Mouse (Mus musculus) CD4-positive helper T cell, adult 2 months (primary cell): Measurements from ENCODE around the gene Dmtf1.

Source experiments
- DNase-seq: peaks from one replicate; pipeline ENCODE4 v3.0.0-alpha.2; 2012; ENCODE audit warnings: low read depth, missing footprints, low spot score

The Dmtf1 gene

GRCm38 (mm10) chr5:9107296-9108089, 54.1 kb downstream of the Dmtf1 start:
- DNase-seq: peak; percentile 42

DNA sequence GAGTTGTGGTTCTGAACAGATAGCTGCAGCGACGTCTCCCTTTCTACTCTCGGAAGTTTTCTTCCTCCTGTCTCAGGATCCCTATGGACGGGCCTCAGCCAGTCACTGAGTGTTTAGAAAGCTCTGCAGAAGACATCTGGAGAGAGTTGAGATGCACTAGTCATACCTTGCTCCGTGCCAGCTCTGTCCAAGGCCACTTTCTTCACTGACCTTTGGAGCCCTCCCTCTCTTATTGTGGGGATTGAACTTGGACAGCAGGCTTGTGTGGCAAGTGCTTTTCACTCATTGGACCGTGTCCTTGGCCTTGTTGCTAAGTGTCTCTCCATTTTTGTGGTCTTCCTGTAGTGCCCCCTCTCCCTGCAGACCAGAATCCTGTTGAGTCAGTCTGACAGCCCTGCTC, 54.8 kb downstream of the Dmtf1 start:
- DNase-seq: no peak

DNA sequence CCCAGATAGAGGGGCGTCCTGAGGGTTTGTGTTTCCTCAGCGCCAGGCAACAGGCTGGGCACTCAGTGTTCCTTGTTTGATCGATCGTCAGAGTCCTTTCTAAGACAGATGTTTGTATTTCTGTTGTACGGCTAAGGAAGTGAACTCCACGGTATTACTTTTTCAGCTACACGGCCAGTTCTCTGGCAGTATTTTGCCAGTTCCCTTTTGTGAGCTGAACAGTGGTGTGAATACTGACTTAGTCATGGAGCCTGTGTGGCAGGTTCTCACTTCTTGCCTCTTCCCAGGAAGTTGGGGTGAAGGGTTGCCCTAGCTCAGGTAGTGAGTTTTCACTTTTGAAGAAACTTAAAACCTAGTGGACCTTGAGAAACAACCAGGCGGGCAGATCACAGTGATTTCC, 57.6 kb downstream of the Dmtf1 start:
- no peak for DNase-seq

- no peak for DNase-seq
These were observed 58.9 kb downstream of the Dmtf1 start for GRCm38 (mm10) chr5:9102696-9103095.

GRCm38 (mm10) chr5:9100849-9101801, 60.5 kb downstream of the Dmtf1 start:
- peak; percentile 83 for DNase-seq

DNA sequence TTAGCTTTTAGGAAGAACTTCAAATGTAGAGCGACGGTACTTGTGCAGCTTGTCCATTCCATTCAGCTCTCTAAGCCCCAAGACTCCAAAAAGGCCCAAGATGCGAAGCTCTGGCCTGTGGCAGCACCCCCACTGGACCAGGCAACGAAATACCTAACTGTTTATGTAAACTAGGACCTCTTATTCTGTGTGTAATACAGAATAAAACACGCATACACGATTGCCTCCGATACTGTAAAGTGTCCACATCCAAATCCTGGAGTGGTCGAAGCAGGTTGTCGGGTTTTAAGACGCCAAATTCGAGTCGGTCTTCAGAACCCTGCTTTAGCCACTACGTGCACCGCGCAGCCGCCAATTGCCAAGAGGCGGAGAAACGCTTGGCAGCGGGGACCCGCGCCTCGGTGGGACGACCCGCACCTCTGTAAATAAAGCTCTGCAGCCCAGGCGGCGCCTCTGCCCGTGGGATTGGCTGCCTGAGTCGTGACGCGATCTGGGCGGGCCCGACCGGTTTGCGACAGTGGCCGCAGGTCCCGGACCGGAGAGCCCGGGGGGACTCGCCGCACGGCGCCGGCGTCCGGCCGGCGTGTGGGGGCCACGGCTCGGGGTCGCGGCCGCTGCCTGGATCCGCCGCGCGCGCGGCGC, 61.2 kb downstream of the Dmtf1 start, which contains the start of gene Tmem243:
Tmem243 (plus strand) TSS at position 462 of the 642 bp plus-strand sequence.
- DNase-seq: peak; percentile 89

GRCm38 (mm10) chr5:9093490-9093889, 68.1 kb downstream of the Dmtf1 start:
- DNase-seq: no peak

- DNase-seq: no peak
These were observed 68.9 kb downstream of the Dmtf1 start for GRCm38 (mm10) chr5:9092716-9093115.

- DNase-seq: no peak
These were observed 71.0 kb downstream of the Dmtf1 start for GRCm38 (mm10) chr5:9090493-9091106.

DNA sequence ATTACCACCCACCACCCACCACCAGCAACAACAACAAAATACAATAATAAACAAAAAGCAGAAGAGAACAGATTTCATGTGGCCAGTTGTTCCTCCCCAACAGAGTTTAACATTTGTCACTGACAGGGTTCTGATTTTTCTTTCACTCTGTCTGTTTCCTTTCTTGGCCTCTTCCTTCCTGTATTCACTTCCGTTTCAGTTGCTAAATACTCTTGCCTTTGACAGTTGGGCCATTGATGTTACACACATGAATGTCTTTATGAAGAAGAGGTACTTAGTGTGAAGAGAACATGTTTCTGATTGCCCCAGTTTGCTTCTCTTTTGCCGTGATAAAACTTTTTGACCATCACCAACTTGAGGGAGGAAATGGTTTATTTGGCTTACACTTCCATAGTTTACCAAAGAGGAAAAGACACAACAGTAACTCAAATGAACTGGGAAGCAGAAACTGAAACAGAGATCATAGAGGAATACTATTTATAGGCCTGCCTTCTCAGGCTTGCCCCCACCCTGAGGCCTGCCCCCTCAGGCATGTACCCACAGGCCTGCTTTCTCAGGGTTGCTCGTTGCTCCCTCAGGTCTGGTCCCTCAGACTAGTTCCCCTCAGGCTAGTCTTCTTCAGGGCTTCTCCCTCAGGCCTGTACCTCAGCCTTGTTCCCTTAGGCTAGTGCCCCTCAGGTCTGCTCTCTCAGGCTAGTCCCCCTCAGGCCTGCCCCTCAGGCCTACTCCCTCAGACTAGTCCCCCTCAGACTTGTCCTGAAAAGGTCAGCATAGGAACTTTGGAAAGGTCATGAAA, 74.5 kb downstream of the Dmtf1 start:
- DNase-seq: peak; percentile 69

DNA sequence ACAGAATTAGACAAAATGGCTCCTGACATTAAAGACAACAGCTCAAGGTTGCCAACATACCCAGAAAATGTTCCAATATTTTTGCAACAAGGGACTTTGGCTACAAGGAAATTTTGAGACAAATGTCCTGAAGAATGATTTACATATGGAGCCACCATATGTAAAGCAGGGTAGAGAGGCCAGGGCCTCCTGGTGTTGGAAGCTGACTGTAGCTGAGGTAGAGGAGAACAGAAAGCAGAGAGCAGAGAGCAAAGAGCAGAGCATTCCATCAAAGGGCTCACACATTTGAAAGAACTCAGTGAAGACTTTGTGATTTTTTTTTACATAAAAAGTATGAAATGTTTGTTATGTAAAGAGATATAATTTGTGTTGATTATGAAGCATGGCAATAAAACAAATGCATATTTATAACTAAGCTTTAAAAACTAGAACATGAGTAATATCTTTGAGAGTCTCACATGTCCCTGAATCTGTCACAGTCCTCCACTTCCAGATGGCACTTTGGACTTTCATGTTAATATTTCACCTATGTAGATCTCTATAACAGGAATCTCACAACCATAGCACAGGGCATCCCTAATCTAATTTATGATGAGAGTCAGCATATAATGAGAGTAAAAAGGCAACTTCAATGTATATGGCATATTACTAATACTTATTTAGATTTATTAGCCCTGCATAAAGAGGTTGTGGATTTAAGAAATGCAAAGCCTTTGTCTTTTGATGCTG, 81.6 kb downstream of the Dmtf1 start:
- DNase-seq: no peak

- peak; percentile 66 for DNase-seq
These were observed 88.3 kb downstream of the Dmtf1 start for GRCm38 (mm10) chr5:9073177-9073854.

DNA sequence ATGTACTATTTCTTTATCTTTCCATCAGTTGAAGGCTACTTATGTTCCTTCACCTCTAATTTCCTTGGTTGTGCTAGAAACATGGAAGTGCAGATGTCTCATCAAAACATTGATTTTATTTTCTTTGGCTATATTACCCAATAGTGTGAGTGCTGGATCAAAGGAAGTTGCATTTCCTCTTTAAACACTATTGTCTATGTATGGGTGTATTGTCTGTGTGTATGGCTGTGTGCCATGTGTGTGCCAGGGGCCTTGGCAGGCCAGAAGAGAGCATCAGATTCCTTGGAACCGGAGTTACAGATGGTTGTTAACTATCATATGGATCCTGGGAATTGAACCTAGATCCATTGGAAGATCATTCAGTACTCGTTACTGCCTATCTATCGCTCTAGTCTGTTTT, 90.2 kb downstream of the Dmtf1 start:
- no peak for DNase-seq

DNA sequence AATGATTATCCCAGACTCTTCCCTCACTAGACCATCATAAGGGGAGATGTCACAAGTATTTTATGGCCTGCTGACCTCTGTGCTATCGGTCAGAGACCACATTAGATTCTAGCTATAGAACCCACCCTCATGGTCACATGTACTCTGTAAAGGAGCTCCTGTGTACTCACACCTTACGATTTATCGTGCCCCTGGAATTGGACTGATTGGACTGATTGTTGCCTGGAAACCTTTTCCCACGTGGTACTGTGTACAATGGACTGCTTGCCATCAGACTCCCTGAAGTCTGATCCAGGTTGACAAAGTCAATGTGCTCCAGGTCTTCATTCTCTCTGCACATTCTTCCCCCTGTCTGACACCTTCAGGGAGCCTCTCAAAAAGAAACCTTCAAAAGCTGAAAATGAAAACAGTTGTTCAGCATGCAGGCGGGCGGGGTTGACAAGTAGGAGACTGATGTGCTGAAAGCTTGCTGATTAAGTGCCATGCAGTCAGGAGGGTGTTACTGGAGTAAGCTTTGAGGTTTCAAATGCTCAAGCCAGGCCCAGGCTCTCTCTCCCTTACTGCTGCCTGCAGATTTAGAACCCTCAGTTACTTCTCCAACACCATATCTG, 91.9 kb downstream of the Dmtf1 start:
- no peak for DNase-seq

DNA sequence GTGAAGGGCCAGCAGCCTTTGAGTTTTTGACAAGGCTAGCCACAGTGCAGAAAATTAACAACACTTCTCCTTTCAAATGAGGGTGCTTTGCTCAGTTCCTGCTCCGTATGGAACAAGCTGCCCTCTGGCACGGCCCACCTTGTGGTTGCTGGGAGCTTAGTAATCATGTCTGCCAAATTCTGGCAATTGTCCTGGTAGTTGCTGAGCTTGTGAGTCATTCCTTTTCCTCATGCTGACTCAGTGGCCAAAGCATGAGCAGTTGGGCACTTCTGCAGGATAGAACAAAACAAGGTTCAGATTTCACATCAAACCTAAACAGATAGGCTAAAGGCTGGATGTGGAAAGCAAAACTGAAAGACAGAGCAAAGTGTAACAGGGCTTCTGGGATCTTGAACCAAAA, 92.7 kb downstream of the Dmtf1 start:
- DNase-seq: no peak
